Mouse (Mus musculus) kidney, embryonic 15.5 days (tissue): ENCODE results near the gene Sv2c. TPM values are rescaled to one million over a fixed set of nuclear protein-coding genes. Genes with fewer than 3 reads are reported as not detected.

Experiments
- ATAC-seq: fragments of 200-750 bp; cut with Nextera tagmentation; replicated peaks from 2 replicates; pipeline ENCODE4 v1.8.0; 2017; ENCODE audit warnings: moderate TSS enrichment; ENCODE audit not compliant: low FRiP score
- H3K27ac ChIP-seq: fragments of 300-500 bp; sonication (generic); 2 replicates; pipeline ENCODE4 v1.5.1; 2015; ENCODE audit warnings: mild to moderate bottlenecking, inconsistent platforms
- H3K27me3 ChIP-seq: fragments of 300-500 bp; sonication (generic); 2 replicates; pipeline ENCODE4 v1.6.1; 2015; ENCODE audit warnings: inconsistent platforms
- H3K36me3 ChIP-seq: fragments of 300-500 bp; sonication (generic); 2 replicates; pipeline ENCODE4 v1.6.1; 2015; ENCODE audit warnings: inconsistent platforms
- H3K4me1 ChIP-seq: fragments of 300-500 bp; sonication (generic); 2 replicates; pipeline ENCODE4 v1.6.1; 2015; ENCODE audit warnings: inconsistent platforms
- H3K4me2 ChIP-seq: fragments of 300-500 bp; sonication (generic); 2 replicates; pipeline ENCODE4 v1.6.1; 2015; ENCODE audit warnings: moderate library complexity, mild to moderate bottlenecking, inconsistent platforms
- H3K4me3 ChIP-seq: fragments of 300-500 bp; sonication (generic); replicated peaks from 2 replicates; pipeline ENCODE4 v1.5.1; 2015; ENCODE audit warnings: mild to moderate bottlenecking, inconsistent platforms
- H3K9ac ChIP-seq: fragments of 300-500 bp; sonication (generic); 2 replicates; pipeline ENCODE4 v1.6.1; 2015; ENCODE audit warnings: mild to moderate bottlenecking, inconsistent platforms
- H3K9me3 ChIP-seq: fragments of 300-500 bp; sonication (generic); replicated peaks from 2 replicates; pipeline ENCODE4 v1.6.1; 2016; ENCODE audit warnings: inconsistent platforms
- WGBS: fragments of 180-500 bp; shearing (Covaris S2); methylation state at CpG from one replicate; pipeline ENCODE4 v1.1.7; 2015; ENCODE audit warnings: mixed read lengths; 5-methylcytosine and 5-hydroxymethylcytosine counted together
- polyA plus RNA-seq: library from polyadenylated mRNA; unstranded; fragments of >200 nt; fragmentation: Nextera tagmentation; extraction: Ambion mirVana; gene quantifications from 2 replicates; pipeline ENCODE4 v1.2.1, GENCODE M21; 2015

Gene Sv2c
- polyA plus RNA-seq, 1 experiment from 2014 or later, result 1.4 TPM

- no peaks in the 10 kb centered on the region for H3K9me3 ChIP-seq
- peak; percentile 41; the same call in 1 of the 2 replicates for ATAC-seq
- 80% methylated on average over 11 of the region's 11 CpGs for WGBS
- no peaks in the 10 kb centered on the region for H3K27me3 ChIP-seq
- H3K36me3 ChIP-seq, result no peaks in the 10 kb centered on the region
- H3K4me2 ChIP-seq, result no peak overlapping the region
- no peak overlapping the region for H3K9ac ChIP-seq
- peaks cover 6% of the 10 kb centered on the region for H3K4me1 ChIP-seq
- H3K27ac ChIP-seq, result no peak overlapping the region
- H3K4me3 ChIP-seq, result no peak overlapping the region
These were observed 181.8 kb downstream of the Sv2c start for GRCm38 (mm10) chr13:95950434-95951091.

- no peaks in the 10 kb centered on the region for H3K27me3 ChIP-seq
- H3K4me3 ChIP-seq, result no peak overlapping the region
- H3K9me3 ChIP-seq, result no peaks in the 10 kb centered on the region
- no peak for ATAC-seq
- H3K27ac ChIP-seq, result no peak overlapping the region
- no peak overlapping the region for H3K9ac ChIP-seq
- H3K36me3 ChIP-seq, result no peaks in the 10 kb centered on the region
- peaks cover 6% of the 10 kb centered on the region for H3K4me1 ChIP-seq
- H3K4me2 ChIP-seq, result no peak overlapping the region
- WGBS, result 62% methylated on average over 4 of the region's 4 CpGs
These were observed 183.0 kb downstream of the Sv2c start for GRCm38 (mm10) chr13:95949356-95949755.

- ATAC-seq, result no peak
- Histone ChIP-seq H3K27me3 (no peaks in the 10 kb centered on the region), H3K4me3 (no peak overlapping the region), H3K4me2 (no peak overlapping the region), H3K27ac (no peak overlapping the region), H3K36me3 (no peaks in the 10 kb centered on the region), H3K9ac (no peak overlapping the region), H3K4me1 (peaks cover 6% of the 10 kb centered on the region), H3K9me3 (no peaks in the 10 kb centered on the region)
- WGBS, result 80% methylated on average over 4 of the region's 4 CpGs
These were observed 183.6 kb downstream of the Sv2c start for GRCm38 (mm10) chr13:95948821-95949220.

GRCm38 (mm10) chr13:95948394-95948793 is 184.0 kb downstream of the Sv2c start:
- Histone ChIP-seq H3K36me3 (no peaks in the 10 kb centered on the region), H3K9me3 (no peaks in the 10 kb centered on the region), H3K9ac (no peak overlapping the region), H3K4me2 (no peak overlapping the region), H3K4me1 (peaks cover 6% of the 10 kb centered on the region), H3K27ac (no peak overlapping the region), H3K27me3 (no peaks in the 10 kb centered on the region), H3K4me3 (no peak overlapping the region)
- WGBS, result 89% methylated on average over 4 of the region's 4 CpGs
- no peak for ATAC-seq

- WGBS, result 55% methylated on average over 5 of the region's 5 CpGs
- no peaks in the 10 kb centered on the region for H3K36me3 ChIP-seq
- no peak overlapping the region for H3K9ac ChIP-seq
- no peaks in the 10 kb centered on the region for H3K9me3 ChIP-seq
- H3K4me3 ChIP-seq, result no peak overlapping the region
- peaks cover 6% of the 10 kb centered on the region for H3K4me1 ChIP-seq
- no peak for ATAC-seq
- no peaks in the 10 kb centered on the region for H3K27me3 ChIP-seq
- H3K4me2 ChIP-seq, result no peak overlapping the region
- no peak overlapping the region for H3K27ac ChIP-seq
These were observed 186.4 kb downstream of the Sv2c start for GRCm38 (mm10) chr13:95945937-95946507.

GRCm38 (mm10) chr13:95944621-95945020 is 187.8 kb downstream of the Sv2c start:
- Histone ChIP-seq H3K4me3 (no peak overlapping the region), H3K4me1 (no peaks in the 10 kb centered on the region), H3K27me3 (no peaks in the 10 kb centered on the region), H3K27ac (no peak overlapping the region), H3K4me2 (no peak overlapping the region), H3K9ac (no peak overlapping the region), H3K36me3 (no peaks in the 10 kb centered on the region), H3K9me3 (no peaks in the 10 kb centered on the region)
- WGBS, result 89% methylated on average over 6 of the region's 6 CpGs
- ATAC-seq, result no peak

- Histone ChIP-seq H3K9ac (no peak overlapping the region), H3K27ac (no peak overlapping the region), H3K36me3 (no peaks in the 10 kb centered on the region), H3K4me3 (no peak overlapping the region), H3K4me2 (no peak overlapping the region), H3K27me3 (no peaks in the 10 kb centered on the region), H3K4me1 (no peaks in the 10 kb centered on the region), H3K9me3 (no peaks in the 10 kb centered on the region)
- 84% methylated on average over 3 of the region's 3 CpGs for WGBS
- ATAC-seq, result no peak
These were observed 188.5 kb downstream of the Sv2c start for GRCm38 (mm10) chr13:95943919-95944318.

GRCm38 (mm10) chr13:95942587-95942986 is 189.8 kb downstream of the Sv2c start:
- Histone ChIP-seq H3K27me3 (no peaks in the 10 kb centered on the region), H3K4me1 (no peaks in the 10 kb centered on the region), H3K36me3 (no peaks in the 10 kb centered on the region), H3K4me3 (no peak overlapping the region), H3K4me2 (no peak overlapping the region), H3K9ac (no peak overlapping the region), H3K27ac (no peak overlapping the region), H3K9me3 (no peaks in the 10 kb centered on the region)
- 67% methylated on average over 2 of the region's 2 CpGs for WGBS
- no peak for ATAC-seq

GRCm38 (mm10) chr13:95941861-95942260 is 190.5 kb downstream of the Sv2c start:
- no peak overlapping the region for H3K27ac ChIP-seq
- WGBS, result 85% methylated on average over 4 of the region's 4 CpGs
- no peaks in the 10 kb centered on the region for H3K9me3 ChIP-seq
- ATAC-seq, result no peak
- no peaks in the 10 kb centered on the region for H3K27me3 ChIP-seq
- no peaks in the 10 kb centered on the region for H3K36me3 ChIP-seq
- H3K9ac ChIP-seq, result no peak overlapping the region
- H3K4me3 ChIP-seq, result no peak overlapping the region
- H3K4me2 ChIP-seq, result no peak overlapping the region
- no peaks in the 10 kb centered on the region for H3K4me1 ChIP-seq

- no peak for ATAC-seq
- Histone ChIP-seq H3K36me3 (no peaks in the 10 kb centered on the region), H3K9ac (no peak overlapping the region), H3K4me2 (no peak overlapping the region), H3K27ac (no peak overlapping the region), H3K4me1 (no peaks in the 10 kb centered on the region), H3K9me3 (no peaks in the 10 kb centered on the region), H3K27me3 (no peaks in the 10 kb centered on the region), H3K4me3 (no peak overlapping the region)
- 69% methylated on average over 5 of the region's 5 CpGs for WGBS
These were observed 191.6 kb downstream of the Sv2c start for GRCm38 (mm10) chr13:95940811-95941210.

- no peak overlapping the region for H3K4me2 ChIP-seq
- no peaks in the 10 kb centered on the region for H3K36me3 ChIP-seq
- no peaks in the 10 kb centered on the region for H3K27me3 ChIP-seq
- no peak overlapping the region for H3K4me3 ChIP-seq
- ATAC-seq, result no peak
- no peak overlapping the region for H3K9ac ChIP-seq
- H3K27ac ChIP-seq, result no peak overlapping the region
- 64% methylated on average over 2 of the region's 2 CpGs for WGBS
- no peaks in the 10 kb centered on the region; the same call in 1 of the 2 replicates for H3K9me3 ChIP-seq
- H3K4me1 ChIP-seq, result no peaks in the 10 kb centered on the region
These were observed 208.2 kb downstream of the Sv2c start for GRCm38 (mm10) chr13:95924201-95924621.

GRCm38 (mm10) chr13:95922626-95923025 is 209.8 kb downstream of the Sv2c start:
- no peak for ATAC-seq
- Histone ChIP-seq H3K9ac (no peak overlapping the region), H3K9me3 (no peaks in the 10 kb centered on the region; the same call in 1 of the 2 replicates), H3K36me3 (no peaks in the 10 kb centered on the region), H3K4me2 (no peak overlapping the region), H3K4me3 (no peak overlapping the region), H3K27ac (no peak overlapping the region), H3K4me1 (no peaks in the 10 kb centered on the region), H3K27me3 (no peaks in the 10 kb centered on the region)
- 87% methylated on average over 4 of the region's 4 CpGs for WGBS
